Mouse (Mus musculus) central nervous system, embryonic 11.5 days (tissue): ENCODE results near the gene Ube2v1. TPM values are rescaled to one million over a fixed set of nuclear protein-coding genes. Genes with fewer than 3 reads are reported as not detected.

Experiments used
- polyA plus RNA-seq: library from polyadenylated mRNA; depleted of rRNA; stranded (reverse); fragments of >200 nt; gene quantifications from 2 replicates; pipeline ENCODE4 v1.2.3, GENCODE M21; 2012; rRNA removed

The Ube2v1 gene
- polyA plus RNA-seq = 119 and 151 TPM in 2 replicates

DNA sequence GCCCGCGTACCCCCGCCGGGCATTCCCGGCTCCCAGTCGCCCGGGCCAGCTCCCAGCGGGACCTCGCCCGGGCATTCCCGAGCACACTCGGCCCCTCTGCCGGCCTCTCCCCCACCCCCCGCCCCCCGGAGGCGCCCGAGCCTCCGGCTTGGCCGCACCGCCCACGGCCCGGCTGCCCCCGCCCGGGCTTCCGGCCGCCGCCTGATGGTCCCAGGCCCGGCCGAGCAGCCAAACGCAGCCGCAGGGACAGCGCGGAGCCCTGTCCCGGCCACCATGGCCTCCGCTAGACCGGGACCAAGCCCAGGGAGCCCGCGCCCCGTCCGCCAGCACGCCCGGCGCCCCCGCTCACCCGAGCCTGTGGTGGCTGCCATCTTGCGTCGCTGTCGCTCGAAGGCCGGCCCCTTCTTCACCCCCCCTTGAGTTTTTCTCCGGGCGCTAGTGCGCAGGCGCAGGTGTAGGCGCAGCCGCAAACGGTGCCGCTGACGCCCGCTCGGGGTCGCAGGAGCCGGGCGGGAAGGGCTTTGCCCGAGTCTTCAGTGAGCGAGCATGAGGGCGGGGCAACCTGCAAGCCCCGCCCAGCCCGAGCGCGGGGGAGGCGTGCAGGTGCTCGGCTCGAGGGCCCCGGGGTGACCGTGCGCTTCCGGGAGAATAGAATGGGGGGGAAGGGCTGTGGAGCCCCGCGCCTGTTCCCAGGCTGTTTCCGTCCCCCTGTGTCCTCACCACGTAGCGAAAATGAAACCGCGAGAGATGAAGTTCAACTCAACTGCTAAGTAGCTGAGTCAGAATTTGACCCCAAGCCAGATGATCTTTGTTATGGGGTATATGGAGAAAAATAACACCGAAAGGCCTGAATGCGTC lies at the start of gene Ube2v1:
Ube2v1 (minus strand) TSS at position 505 of the 858 bp plus-strand sequence.

DNA sequence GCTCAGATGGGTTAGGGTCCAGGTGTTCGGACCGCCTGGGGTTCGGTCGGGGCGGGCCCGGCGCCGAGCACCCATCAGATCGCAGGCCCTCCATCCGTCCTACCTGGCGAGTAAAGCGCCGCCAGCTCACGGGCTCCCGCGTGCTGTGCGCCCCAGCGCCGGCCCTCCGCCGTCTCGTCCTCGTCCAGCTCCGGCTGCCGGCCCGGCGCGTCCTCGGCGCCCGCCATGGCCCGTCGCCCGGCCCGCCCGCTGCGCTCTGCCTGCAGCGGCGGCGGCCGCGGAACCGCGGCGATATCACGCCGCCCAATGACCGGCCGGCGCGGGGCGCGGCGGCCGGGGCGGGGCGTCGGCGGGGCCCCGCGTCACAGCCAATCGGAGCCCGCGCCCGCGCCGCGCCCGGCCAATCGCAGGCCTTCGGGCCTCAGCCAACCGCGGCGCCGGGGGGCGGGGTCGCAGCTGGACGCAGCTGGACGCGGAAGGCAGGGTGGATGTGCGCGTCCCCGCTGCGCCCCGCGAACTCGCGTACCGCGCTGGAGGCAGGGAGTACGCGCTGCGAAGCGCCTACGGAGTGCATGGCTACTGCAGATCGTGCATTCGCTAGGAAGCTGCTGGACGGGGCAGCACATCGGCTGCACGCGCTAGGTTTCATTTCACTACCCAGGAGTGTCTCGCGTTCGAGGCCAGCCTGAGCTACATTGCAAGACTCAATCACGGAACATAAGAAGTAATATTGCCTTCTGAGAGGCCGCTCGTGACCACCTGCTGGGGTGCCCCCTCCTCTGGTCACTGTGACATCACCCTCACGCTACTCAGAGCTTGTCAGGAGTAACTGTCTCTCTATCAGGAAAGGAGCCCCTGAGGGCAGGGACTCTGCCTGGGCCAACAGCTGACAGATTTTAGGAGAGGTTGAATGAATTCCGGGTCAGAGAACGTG lies 29.6 kb upstream of the Ube2v1 start, which contains the start of gene Gm20431:
Gm20431 (minus strand) TSS at position 227 of the 934 bp plus-strand sequence.

Other genes with a start within 250 kb of the Ube2v1 start
- 22.8 and 41.0 TPM in 2 replicates for gene Slc9a8, start 210.4 kb downstream of the Ube2v1 start, polyA plus RNA-seq
- 74.8 and 110 TPM in 2 replicates for gene Rnf114, start 139.4 kb downstream of the Ube2v1 start, polyA plus RNA-seq
- gene Spata2, start 139.2 kb downstream of the Ube2v1 start, polyA plus RNA-seq = 22.9 and 26.1 TPM in 2 replicates
- gene Snai1, start 93.9 kb downstream of the Ube2v1 start, polyA plus RNA-seq = 14.7 and 46.6 TPM in 2 replicates
- gene Gm20431, start 29.4 kb upstream of the Ube2v1 start, polyA plus RNA-seq = 3.4 TPM in 1 of 2 replicates, not detected in the other
- gene Cebpb, start 56.8 kb upstream of the Ube2v1 start, polyA plus RNA-seq = 6.3 and 6.8 TPM in 2 replicates
- 33.8 and 44.3 TPM in 2 replicates for gene Tmem189, start 57.7 kb upstream of the Ube2v1 start, polyA plus RNA-seq